Mouse (Mus musculus): ENCODE measurements around the gene Csf2rb2. TPM values are rescaled to one million over a fixed set of nuclear protein-coding genes. Genes with fewer than 3 reads are reported as not detected.
"Not testable (repeated sequence)": the region's sequence is repeated elsewhere in the genome, so short reads cannot be mapped to it uniquely, and the experiment has no call there.

Gene Csf2rb2
- polyA plus RNA-seq, 1 experiment from 2014 or later: 0.20 TPM

- ATAC-seq (ENCODE audit: insufficient read depth): no peak
- Histone ChIP-seq H3K36me3 (ENCODE audit: insufficient read depth) (no peaks in the 10 kb centered on the region), H3K9ac (no peak overlapping the region), H3K27ac (ENCODE audit: low read depth) (no peak overlapping the region), H3K27me3 (ENCODE audit: insufficient read depth, low read length) (no peaks in the 10 kb centered on the region), H3K9me3 (ENCODE audit: low read depth, low read length) (no peaks in the 10 kb centered on the region), H3K4me1 (ENCODE audit: insufficient read depth) (no peaks in the 10 kb centered on the region), H3K4me3 (ENCODE audit: low read depth, low read length) (no peak overlapping the region), H3K4me2 (no peak overlapping the region)
- TF ChIP-seq CTCF (IDR thresholded peaks at IDR 0.05; ENCODE audit: low read depth): no peak
- no peak for DNase-seq
- WGBS: 72% methylated on average over 3 of the region's 3 CpGs
Observed at GRCm38 (mm10) chr15:78334380-78334779, 28.9 kb upstream of the Csf2rb2 start.

- no peak for DNase-seq
- H3K36me3 ChIP-seq (ENCODE audit: insufficient read depth): no peaks in the 10 kb centered on the region
- no peaks in the 10 kb centered on the region for H3K27me3 ChIP-seq (ENCODE audit: insufficient read depth, low read length)
- TF ChIP-seq CTCF (IDR thresholded peaks at IDR 0.05; ENCODE audit: low read depth): no peak
- WGBS: 62% methylated on average over 6 of the region's 6 CpGs
- no peak overlapping the region for H3K27ac ChIP-seq (ENCODE audit: low read depth)
- H3K9me3 ChIP-seq (ENCODE audit: low read depth, low read length): no peaks in the 10 kb centered on the region
- H3K9ac ChIP-seq: no peak overlapping the region
- no peak overlapping the region for H3K4me3 ChIP-seq (ENCODE audit: low read depth, low read length)
- no peaks in the 10 kb centered on the region for H3K4me1 ChIP-seq (ENCODE audit: insufficient read depth)
- no peak for ATAC-seq (ENCODE audit: insufficient read depth)
- no peak overlapping the region for H3K4me2 ChIP-seq
Observed at GRCm38 (mm10) chr15:78332981-78333380, 27.5 kb upstream of the Csf2rb2 start.

GRCm38 (mm10) chr15:78331523-78332340 lies 26.2 kb upstream of the Csf2rb2 start:
- no peaks in the 10 kb centered on the region for H3K4me1 ChIP-seq (ENCODE audit: insufficient read depth)
- no peak overlapping the region for H3K27ac ChIP-seq (ENCODE audit: low read depth)
- no peaks in the 10 kb centered on the region for H3K9me3 ChIP-seq (ENCODE audit: low read depth, low read length)
- no peak for ATAC-seq (ENCODE audit: insufficient read depth)
- H3K4me2 ChIP-seq: no peak overlapping the region
- H3K27me3 ChIP-seq (ENCODE audit: insufficient read depth, low read length): no peaks in the 10 kb centered on the region
- H3K36me3 ChIP-seq (ENCODE audit: insufficient read depth): no peaks in the 10 kb centered on the region
- 55% methylated on average over 5 of the region's 5 CpGs for WGBS
- no peak overlapping the region for H3K4me3 ChIP-seq (ENCODE audit: low read depth, low read length)
- TF ChIP-seq CTCF (IDR thresholded peaks at IDR 0.05; ENCODE audit: low read depth): no peak
- no peak for DNase-seq
- no peak overlapping the region for H3K9ac ChIP-seq

GRCm38 (mm10) chr15:78330706-78331105 lies 25.2 kb upstream of the Csf2rb2 start:
- Histone ChIP-seq H3K4me2 (no peak overlapping the region), H3K27ac (ENCODE audit: low read depth) (no peak overlapping the region)
- ATAC-seq (ENCODE audit: insufficient read depth): no peak

GRCm38 (mm10) chr15:78329972-78330371 lies 24.5 kb upstream of the Csf2rb2 start:
- not testable (repeated sequence) for H3K9me3 ChIP-seq (ENCODE audit: low read depth, low read length); H3K4me1 ChIP-seq (ENCODE audit: insufficient read depth); H3K27ac ChIP-seq (ENCODE audit: low read depth); H3K4me3 ChIP-seq (ENCODE audit: low read depth, low read length); H3K4me2 ChIP-seq; ATAC-seq (ENCODE audit: insufficient read depth); H3K27me3 ChIP-seq (ENCODE audit: insufficient read depth, low read length); H3K9ac ChIP-seq; H3K36me3 ChIP-seq (ENCODE audit: insufficient read depth); DNase-seq
- WGBS: 76% methylated on average over 6 of the region's 6 CpGs

More at GRCm38 (mm10) chr15:78330706-78331105, 25.2 kb upstream of the Csf2rb2 start:
- Histone ChIP-seq H3K4me3 (ENCODE audit: low read depth, low read length) (no peak overlapping the region), H3K9me3 (ENCODE audit: low read depth, low read length) (no peaks in the 10 kb centered on the region), H3K9ac (no peak overlapping the region), H3K27me3 (ENCODE audit: insufficient read depth, low read length) (no peaks in the 10 kb centered on the region), H3K4me1 (ENCODE audit: insufficient read depth) (no peaks in the 10 kb centered on the region), H3K36me3 (ENCODE audit: insufficient read depth) (no peaks in the 10 kb centered on the region)
- 80% methylated on average over 4 of the region's 4 CpGs for WGBS
- TF ChIP-seq CTCF (IDR thresholded peaks at IDR 0.05; ENCODE audit: low read depth): no peak
- DNase-seq: no peak

- H3K36me3 ChIP-seq (ENCODE audit: insufficient read depth): no peaks in the 10 kb centered on the region
- no peak overlapping the region for H3K27ac ChIP-seq (ENCODE audit: low read depth)
- ATAC-seq (ENCODE audit: insufficient read depth) (no peak), DNase-seq (no peak)
- no peaks in the 10 kb centered on the region for H3K9me3 ChIP-seq (ENCODE audit: low read depth, low read length)
- no peak overlapping the region for H3K9ac ChIP-seq
- no peaks in the 10 kb centered on the region for H3K4me1 ChIP-seq (ENCODE audit: insufficient read depth)
- no peak overlapping the region for H3K4me3 ChIP-seq (ENCODE audit: low read depth, low read length)
- H3K27me3 ChIP-seq (ENCODE audit: insufficient read depth, low read length): no peaks in the 10 kb centered on the region
- WGBS: 82% methylated on average over 3 of the region's 3 CpGs
- no peak overlapping the region for H3K4me2 ChIP-seq
- no peak for TF ChIP-seq CTCF (IDR thresholded peaks at IDR 0.05; ENCODE audit: low read depth)
Observed at GRCm38 (mm10) chr15:78328520-78329097, 23.1 kb upstream of the Csf2rb2 start.

- not testable (repeated sequence) for ATAC-seq (ENCODE audit: insufficient read depth); H3K9ac ChIP-seq
- WGBS: 63% methylated on average over 6 of the region's 6 CpGs
Observed at GRCm38 (mm10) chr15:78327753-78328341, 22.3 kb upstream of the Csf2rb2 start.

More at GRCm38 (mm10) chr15:78327753-78328341, 22.3 kb upstream of the Csf2rb2 start:
- DNase-seq; H3K27ac ChIP-seq (ENCODE audit: low read depth); H3K9me3 ChIP-seq (ENCODE audit: low read depth, low read length); H3K27me3 ChIP-seq (ENCODE audit: insufficient read depth, low read length); H3K4me2 ChIP-seq; H3K36me3 ChIP-seq (ENCODE audit: insufficient read depth); H3K4me1 ChIP-seq (ENCODE audit: insufficient read depth); H3K4me3 ChIP-seq (ENCODE audit: low read depth, low read length): not testable (repeated sequence)

Measured in lung, embryonic 14.5 days (tissue).